Mouse (Mus musculus) hindbrain, embryonic 10.5 days (tissue): ENCODE data around the gene Fuom. TPM values are rescaled to one million over a fixed set of nuclear protein-coding genes. Genes with fewer than 3 reads are reported as not detected.

Source experiments
- DNase-seq: peaks from one replicate; pipeline ENCODE4 v3.0.0-alpha.2; 2017; ENCODE audit warnings: low spot score
- H3K27ac ChIP-seq: fragments of 300-500 bp; sonication (generic); 2 replicates; pipeline ENCODE4 v1.5.1; 2016; ENCODE audit warnings: mild to moderate bottlenecking, moderate library complexity
- H3K27me3 ChIP-seq: fragments of 300-500 bp; sonication (generic); 2 replicates; pipeline ENCODE4 v1.6.1; 2016; ENCODE audit warnings: mild to moderate bottlenecking; ENCODE audit not compliant: poor library complexity, insufficient read depth, severe bottlenecking
- H3K36me3 ChIP-seq: fragments of 300-500 bp; sonication (generic); 2 replicates; pipeline ENCODE4 v1.6.1; 2016; ENCODE audit warnings: mild to moderate bottlenecking, moderate library complexity
- H3K4me1 ChIP-seq: fragments of 300-500 bp; sonication (generic); replicated peaks from 2 replicates; pipeline ENCODE4 v1.6.1; 2016; ENCODE audit warnings: mild to moderate bottlenecking
- H3K4me3 ChIP-seq: fragments of 300-500 bp; sonication (generic); 2 replicates; pipeline ENCODE4 v1.5.1; 2016; ENCODE audit warnings: mild to moderate bottlenecking, moderate library complexity
- H3K9me3 ChIP-seq: fragments of 300-500 bp; sonication (generic); 2 replicates; pipeline ENCODE4 v1.6.1; 2016; ENCODE audit warnings: mild to moderate bottlenecking, moderate library complexity
- WGBS: fragments of 180-500 bp; shearing (Covaris S2); methylation state at CpG from one replicate; pipeline ENCODE4 v1.1.7; 2016; 5-methylcytosine and 5-hydroxymethylcytosine counted together
- polyA plus RNA-seq: library from polyadenylated mRNA; unstranded; fragments of >200 nt; fragmentation: Nextera tagmentation; extraction: Ambion mirVana; gene quantifications from 2 replicates; pipeline ENCODE4 v1.2.1, GENCODE M21; 2016

Fuom gene
- polyA plus RNA-seq, 1 experiment from 2014 or later = 17.9 TPM

DNA sequence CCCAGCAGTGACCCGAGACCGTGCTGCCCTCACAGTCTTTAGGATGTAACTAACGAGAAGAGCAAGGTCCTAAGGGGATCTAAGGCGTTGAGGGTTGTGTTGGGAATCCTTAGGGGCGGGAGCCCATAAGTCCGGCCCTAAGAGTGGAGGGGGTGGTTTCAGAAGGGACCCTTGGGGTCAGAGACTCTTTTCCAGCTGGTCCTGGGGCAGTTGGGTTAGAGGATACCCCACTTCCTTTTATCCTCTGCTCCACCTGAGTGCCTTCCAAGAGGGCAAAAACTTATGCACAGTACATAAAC, 40.5 kb downstream of the Fuom start:
- Histone ChIP-seq H3K27ac (peak overlapping the region; percentile 95), H3K9me3 (no peaks in the 10 kb centered on the region), H3K4me1 (peaks cover 82% of the 10 kb centered on the region), H3K4me3 (peak overlapping the region; percentile 52), H3K27me3 (peaks cover 99% of the 10 kb centered on the region), H3K36me3 (no peaks in the 10 kb centered on the region)
- DNase-seq = no peak
- 0% methylated on average over 6 of the region's 6 CpGs for WGBS

DNA sequence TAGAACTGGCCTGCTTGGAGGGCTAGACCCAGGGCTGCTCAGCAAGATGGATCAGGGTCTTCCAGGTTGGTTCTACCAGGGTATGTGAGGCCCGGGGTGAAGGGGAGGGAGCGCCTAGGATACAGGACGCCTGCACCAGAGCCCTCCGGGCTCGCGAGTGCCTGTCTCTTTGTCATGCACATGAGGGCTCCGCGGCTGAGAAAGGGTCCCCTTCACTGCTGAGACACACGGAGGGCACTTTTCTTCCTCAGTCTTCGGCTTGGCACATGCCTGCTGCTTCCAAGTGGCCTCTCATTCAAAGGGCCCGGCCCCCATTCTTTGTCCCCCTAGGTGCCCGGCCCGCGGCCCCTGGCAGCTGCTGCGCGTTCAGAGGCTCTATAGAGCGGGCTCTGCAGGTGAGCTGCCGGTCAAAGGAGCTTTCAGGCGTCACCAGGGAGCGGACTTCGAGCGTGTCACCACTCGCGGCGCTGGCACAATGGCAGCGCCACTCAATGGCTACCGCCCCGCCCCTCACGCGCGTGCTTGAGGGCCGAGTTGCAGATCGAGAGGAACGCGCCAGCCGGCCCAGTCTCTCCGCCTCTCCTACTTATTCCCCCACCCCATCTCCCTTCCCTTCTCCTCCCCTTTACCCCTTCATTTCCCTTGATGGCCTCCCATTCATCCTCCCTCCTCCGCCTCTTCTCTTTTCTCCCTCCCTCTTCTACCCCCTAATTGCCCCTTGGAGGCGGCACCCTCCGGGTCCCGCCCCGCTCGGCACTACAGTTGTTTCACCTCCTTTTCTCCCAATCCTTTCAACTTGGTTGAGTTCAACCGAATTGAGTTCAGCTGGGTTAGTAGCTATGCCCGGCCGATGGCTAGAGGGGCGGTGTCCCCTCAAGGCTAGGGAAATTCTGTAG, 41.1 kb downstream of the Fuom start:
- Histone ChIP-seq H3K4me3 (peak overlapping the region; percentile 52), H3K36me3 (no peaks in the 10 kb centered on the region), H3K27me3 (peaks cover 99% of the 10 kb centered on the region), H3K9me3 (no peaks in the 10 kb centered on the region), H3K27ac (peak overlapping the region; percentile 95), H3K4me1 (peaks cover 88% of the 10 kb centered on the region)
- peak; percentile 87 for DNase-seq
- under 1% methylated on average over 47 of the region's 47 CpGs for WGBS

DNA sequence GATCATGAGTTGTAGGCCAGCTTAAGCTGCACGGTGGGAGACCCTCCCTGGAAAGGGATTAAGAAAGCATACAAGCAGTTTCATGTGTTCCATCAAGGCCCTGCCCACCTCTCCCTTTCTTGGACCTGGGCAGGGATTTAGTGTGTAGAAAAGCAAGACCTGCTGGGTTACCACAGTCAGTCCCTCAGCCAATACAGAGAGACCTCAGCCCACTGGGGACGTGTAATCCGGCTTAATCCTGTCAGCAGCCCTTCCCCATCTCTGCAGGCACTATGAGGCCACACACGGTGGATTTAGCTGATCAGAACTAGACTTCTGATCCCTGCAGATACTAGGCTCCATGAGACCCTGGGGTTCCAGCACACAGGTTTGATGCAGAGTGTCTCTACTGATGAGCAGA, 42.6 kb downstream of the Fuom start:
- no peaks in the 10 kb centered on the region for H3K9me3 ChIP-seq
- H3K27ac ChIP-seq = peak overlapping the region; percentile 95
- DNase-seq = peak; percentile 15
- peaks cover 100% of the 10 kb centered on the region for H3K27me3 ChIP-seq
- peak overlapping the region; percentile 52 for H3K4me3 ChIP-seq
- H3K36me3 ChIP-seq = no peaks in the 10 kb centered on the region
- peaks cover 83% of the 10 kb centered on the region for H3K4me1 ChIP-seq
- WGBS = 14% methylated on average over 4 of the region's 4 CpGs

DNA sequence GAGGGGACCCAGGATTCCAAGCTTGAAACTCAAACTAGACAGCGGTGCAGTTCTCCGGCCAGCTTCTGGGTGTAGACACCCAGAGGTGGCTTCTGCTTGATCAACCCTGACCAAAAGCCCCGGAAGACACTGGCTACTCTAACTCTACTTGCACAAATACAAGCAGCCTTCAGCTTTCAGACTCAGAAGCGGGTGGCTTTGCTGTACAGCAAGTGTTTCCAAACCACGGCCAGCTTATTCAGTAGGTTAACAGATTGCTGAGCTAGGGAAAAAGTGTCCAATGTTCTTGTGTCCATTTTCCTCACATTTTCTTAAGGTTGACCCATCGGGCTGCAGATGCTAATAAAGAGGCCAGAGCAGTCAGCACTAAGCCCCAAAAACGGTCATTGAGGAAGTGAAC, 43.7 kb downstream of the Fuom start:
- Histone ChIP-seq H3K4me1 (peaks cover 77% of the 10 kb centered on the region), H3K27me3 (peaks cover 99% of the 10 kb centered on the region)
- 13% methylated on average over 7 of the region's 7 CpGs for WGBS

DNA sequence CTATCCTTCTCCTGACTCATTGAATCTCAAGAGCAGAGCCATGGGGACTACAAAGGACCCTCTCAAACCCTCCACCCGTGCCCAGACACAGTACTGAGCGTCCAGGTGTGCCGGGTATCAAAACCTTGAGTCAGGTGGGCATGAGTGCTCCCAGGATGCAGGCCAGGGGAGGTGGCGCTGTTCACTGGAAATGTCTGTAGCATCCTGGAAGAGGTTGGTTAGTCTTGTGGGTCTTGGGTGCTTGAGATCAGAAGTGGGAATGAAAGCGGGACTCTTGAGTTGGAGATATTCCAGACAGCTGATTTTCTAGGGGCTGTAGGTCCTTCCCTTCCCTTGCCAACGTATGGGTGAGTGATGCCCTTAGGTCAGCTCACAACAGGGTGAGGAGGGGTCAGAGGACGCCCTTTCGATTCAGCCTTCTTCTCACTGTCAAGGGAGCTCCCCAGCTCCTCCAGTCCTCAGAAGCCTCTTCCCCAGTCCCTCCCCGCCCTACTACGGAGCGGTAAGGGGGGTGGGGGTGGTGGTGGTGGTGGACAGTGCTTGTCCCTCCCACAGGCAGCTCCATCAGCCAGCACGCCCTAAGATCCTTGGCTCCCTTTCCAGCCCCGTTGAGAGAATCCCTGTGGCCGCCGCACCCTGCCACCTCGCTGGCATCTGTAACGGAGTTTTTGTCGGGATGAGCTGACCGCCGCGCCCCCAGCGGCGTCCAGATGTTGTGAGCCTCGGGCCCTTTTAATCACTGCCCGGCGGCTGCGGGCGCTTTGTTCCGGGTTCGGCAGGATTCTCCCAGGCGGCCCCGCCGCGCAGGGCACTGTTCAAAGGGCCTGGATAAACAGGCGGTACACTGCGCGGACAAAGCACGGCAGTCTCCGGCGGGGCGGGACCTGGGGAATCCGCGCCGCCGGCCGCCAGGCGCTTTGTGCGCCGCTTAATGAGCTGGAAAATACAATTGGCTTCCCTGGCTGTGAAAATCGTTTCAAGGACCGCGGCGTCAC, 44.5 kb downstream of the Fuom start:
- H3K4me3 ChIP-seq = peak overlapping the region; percentile 57

More for the DNA sequence above, 43.7 kb downstream of the Fuom start:
- no peak for DNase-seq
- Histone ChIP-seq H3K36me3 (no peaks in the 10 kb centered on the region), H3K27ac (peak overlapping the region; percentile 95), H3K9me3 (no peaks in the 10 kb centered on the region), H3K4me3 (peak overlapping the region; percentile 57)

DNA sequence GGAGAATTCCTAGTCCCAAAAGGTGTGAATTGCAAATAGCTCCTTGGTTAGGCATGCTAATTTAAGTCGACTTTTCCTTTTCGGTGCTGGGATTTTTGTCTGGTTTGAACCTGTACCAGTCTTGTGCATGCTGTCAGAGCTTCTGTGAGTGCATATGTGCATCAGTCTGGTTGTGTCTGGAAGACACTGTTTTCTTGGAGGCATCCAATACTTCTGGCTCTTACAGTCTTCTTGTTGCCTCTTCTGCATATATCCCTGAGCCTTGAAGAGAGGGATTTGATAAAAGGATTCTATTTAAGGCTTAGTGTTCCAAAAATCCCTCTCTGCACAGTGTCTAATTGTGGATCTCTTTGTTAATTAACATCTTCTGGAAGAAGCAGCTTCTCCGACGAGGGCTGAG, 48.1 kb downstream of the Fuom start:
- H3K4me3 ChIP-seq = no peak overlapping the region
- no peak overlapping the region for H3K27ac ChIP-seq
- WGBS = 87% methylated on average over 4 of the region's 4 CpGs
- H3K27me3 ChIP-seq = peaks cover 99% of the 10 kb centered on the region
- H3K4me1 ChIP-seq = peaks cover 58% of the 10 kb centered on the region
- no peaks in the 10 kb centered on the region for H3K36me3 ChIP-seq
- no peaks in the 10 kb centered on the region for H3K9me3 ChIP-seq
- no peak for DNase-seq

More for the DNA sequence above, 44.5 kb downstream of the Fuom start:
- Histone ChIP-seq H3K9me3 (no peaks in the 10 kb centered on the region), H3K27me3 (peaks cover 99% of the 10 kb centered on the region), H3K4me1 (peaks cover 69% of the 10 kb centered on the region), H3K36me3 (no peaks in the 10 kb centered on the region), H3K27ac (peak overlapping the region; percentile 95)
- DNase-seq = peak; percentile 91
- 2% methylated on average over 53 of the region's 53 CpGs for WGBS

DNA sequence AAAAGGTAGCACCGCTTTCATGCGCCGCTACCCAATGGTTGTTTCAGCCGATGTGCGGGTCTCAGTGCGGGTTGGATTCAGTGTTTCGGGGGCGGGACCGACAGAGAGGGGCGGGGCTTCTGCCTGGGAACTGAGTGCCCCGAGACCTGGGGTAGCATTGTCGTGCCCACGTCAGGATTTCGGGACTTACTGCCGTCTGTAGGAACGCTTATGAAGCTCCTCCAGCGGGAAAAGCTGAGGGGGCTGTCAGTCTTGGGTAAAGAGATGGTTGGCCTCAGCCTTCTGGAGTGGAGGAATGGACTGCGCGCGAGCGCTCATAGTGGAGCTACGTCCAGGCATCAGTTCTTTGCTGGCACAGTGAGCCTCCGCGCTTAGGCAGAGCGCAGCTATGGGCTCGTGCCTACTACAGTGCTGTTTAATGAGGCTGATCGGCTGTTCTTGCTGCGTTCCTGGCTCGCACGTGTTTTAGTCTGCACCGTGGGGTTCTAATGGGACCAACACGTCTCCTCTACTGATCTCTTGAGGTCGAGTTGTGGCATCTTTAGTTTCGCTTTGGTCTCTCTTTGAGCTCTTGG, 53.0 kb downstream of the Fuom start:
- peaks cover 51% of the 10 kb centered on the region for H3K4me1 ChIP-seq
- H3K36me3 ChIP-seq = peaks cover 15% of the 10 kb centered on the region; the same call in 1 of the 2 replicates
- H3K27me3 ChIP-seq = peaks cover 99% of the 10 kb centered on the region
- H3K27ac ChIP-seq = peak overlapping the region; percentile 86
- peak overlapping the region; percentile 65 for H3K4me3 ChIP-seq
- no peaks in the 10 kb centered on the region for H3K9me3 ChIP-seq
- peak; percentile 80 for DNase-seq
- WGBS = under 1% methylated on average over 34 of the region's 34 CpGs

DNA sequence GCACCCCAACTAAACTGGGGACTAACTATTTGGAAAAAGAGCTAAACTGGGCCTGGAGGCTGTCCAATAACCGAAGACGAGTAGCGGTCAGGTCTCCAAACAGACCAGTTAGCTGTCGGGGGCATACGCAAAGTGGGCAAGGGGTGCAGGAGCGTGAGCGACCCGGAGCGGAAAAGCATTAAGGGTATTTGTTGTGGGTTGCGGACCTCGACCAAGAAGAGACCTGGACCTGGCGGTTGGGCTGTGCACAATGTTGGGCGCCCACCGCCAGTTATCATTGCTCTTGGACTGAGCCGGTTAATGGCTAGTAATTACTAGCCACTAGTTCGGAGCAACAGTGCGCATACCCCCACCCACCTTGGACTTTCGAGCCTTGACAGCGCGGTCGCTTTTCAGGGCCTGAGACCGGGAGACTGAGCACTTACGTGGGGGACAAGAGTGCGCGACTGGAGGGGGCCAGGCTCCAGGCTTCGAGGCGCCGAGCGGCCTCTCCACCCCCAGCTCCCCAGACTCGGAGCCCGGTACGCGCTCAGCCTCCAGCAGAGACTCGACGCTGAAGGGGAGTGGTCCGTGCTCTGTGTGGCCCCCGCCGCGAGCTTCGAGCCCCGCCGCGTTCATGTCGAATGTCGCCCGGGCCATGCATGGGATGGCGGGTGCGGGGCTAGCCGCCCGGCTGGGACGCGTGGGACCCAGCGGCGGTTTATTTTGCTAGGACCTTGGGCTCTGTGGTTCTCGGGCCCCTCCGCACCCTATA, 53.7 kb downstream of the Fuom start, which contains the start of gene Msx3:
Msx3 (minus strand) TSS at position 729 of the 754 bp plus-strand sequence.
- H3K9me3 ChIP-seq = no peaks in the 10 kb centered on the region
- H3K27me3 ChIP-seq = peaks cover 97% of the 10 kb centered on the region
- peak within 1 kb of the TSS; percentile 65 for H3K4me3 ChIP-seq
- peak; percentile 58 for DNase-seq
- peak within 1 kb of the TSS; percentile 86 for H3K27ac ChIP-seq
- peaks cover 51% of the 10 kb centered on the region for H3K4me1 ChIP-seq
- WGBS = under 1% methylated on average over 56 of the region's 56 CpGs
- peaks cover 15% of the 10 kb centered on the region; the same call in 1 of the 2 replicates for H3K36me3 ChIP-seq

DNA sequence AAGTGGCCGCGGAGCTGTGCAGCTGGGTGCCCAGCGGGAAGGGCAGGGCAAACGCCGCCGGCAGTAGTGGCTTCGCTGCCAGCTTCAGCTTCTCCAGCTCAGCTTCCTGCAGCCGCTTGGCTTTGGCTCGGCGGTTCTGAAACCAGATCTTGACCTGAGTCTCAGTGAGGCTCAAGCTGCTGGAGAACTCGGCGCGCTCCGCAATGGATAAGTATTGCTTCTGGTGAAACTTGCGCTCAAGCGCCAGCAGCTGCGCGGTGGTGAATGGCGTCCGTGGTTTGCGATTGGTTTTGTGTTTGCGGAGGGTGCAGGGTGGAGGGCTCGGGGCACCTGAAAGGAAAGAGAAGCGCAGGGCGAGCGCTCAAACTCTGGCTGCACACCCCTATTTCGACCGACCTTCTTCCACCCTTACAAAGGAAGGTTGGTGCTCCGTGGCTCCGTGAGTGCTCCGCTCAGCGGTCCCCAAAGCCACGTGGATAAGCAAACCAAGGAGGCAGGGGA, 54.4 kb downstream of the Fuom start:
- Histone ChIP-seq H3K27me3 (peaks cover 90% of the 10 kb centered on the region), H3K4me1 (peaks cover 51% of the 10 kb centered on the region), H3K36me3 (peaks cover 15% of the 10 kb centered on the region; the same call in 1 of the 2 replicates), H3K4me3 (peak overlapping the region; percentile 65), H3K27ac (peak overlapping the region; percentile 86), H3K9me3 (no peaks in the 10 kb centered on the region)
- under 1% methylated on average over 33 of the region's 33 CpGs for WGBS
- DNase-seq = peak; percentile 65
